Mouse (Mus musculus): Measurements from ENCODE around the gene Iltifb.
"Not testable (repeated sequence)": the region's sequence is repeated elsewhere in the genome, so short reads cannot be mapped to it uniquely, and the experiment has no call there.

- TF ChIP-seq CTCF, EP300 (IDR thresholded peaks at IDR 0.05; ENCODE audit: low read depth): not testable (repeated sequence)
Observed at GRCm38 (mm10) chr10:118240680-118241079, 54.2 kb downstream of the Iltifb start, which contains the start of gene Gm32717.
